Mouse (Mus musculus): ENCODE results near the gene Olfr543.

DNA sequence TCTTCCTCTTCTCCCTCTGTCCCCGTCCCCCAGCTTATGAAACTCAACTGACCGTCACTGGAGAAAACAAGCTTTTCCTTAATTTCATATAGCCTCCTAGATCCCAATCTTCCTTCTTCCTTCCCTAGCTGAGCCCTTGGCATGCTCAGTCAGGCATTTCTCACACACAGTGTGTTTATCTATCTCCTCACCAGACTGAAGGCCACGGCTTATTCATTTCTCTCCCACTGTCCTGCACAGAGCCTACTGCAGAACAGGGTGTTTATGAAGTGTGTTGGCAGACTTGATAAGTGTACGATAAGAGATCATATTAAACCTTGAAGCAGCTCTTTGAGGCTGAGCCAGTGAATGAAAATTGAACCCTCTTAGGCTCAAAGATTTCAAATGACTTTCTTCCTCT lies 658 bp downstream of the Olfr543 start:
- TF ChIP-seq CTCF (IDR thresholded peaks at IDR 0.05; ENCODE audit: low read depth, low read length) (no peak), POLR2A (IDR thresholded peaks at IDR 0.05; ENCODE audit: extremely low read depth, insufficient read depth, low read length) (no peak)
